Mouse (Mus musculus) T-cell, adult 66 days (primary cell): ENCODE data around the gene Ube2e2. TPM values are rescaled to one million over a fixed set of nuclear protein-coding genes. Genes with fewer than 3 reads are reported as not detected.

Experiments
- total RNA-seq, 2 experiments: library from RNA; stranded (reverse); gene quantifications; 3 replicates in 1 of 2; 4 replicates in 1 of 2; pipeline ENCODE4 v1.2.4; 2023

Gene Ube2e2
- 1 to 10 TPM; 3.6 to 5.9 TPM for total RNA-seq

DNA sequence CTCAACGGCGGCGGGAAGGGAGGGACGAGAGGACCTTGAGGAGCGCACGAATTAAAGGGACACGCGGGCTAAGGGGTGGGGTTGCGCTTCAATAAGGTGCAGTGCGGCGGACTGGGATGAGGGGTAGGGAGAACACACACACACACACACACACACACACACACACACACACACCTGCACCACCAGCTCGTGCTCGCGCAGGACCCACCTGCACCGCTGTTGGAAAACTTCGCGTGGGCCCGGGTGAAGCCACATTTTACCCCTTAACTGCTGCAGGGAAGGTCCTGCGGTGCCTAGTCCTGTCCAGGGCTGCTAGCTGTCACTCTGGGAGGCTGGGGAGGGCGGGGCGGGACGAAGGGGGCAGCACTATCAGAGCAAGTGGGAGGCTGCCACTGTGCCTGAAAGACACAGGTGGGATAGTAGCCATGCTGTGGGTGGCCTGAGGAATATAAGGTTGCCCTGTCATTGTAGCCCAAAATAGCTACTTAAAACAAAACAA, at the start of gene Ube2e2:
TSS of gene Ube2e2 (minus strand) at position 321 of the 499 bp plus-strand sequence.

